Mouse (Mus musculus) thymus, adult 2 months (tissue): ENCODE measurements around the gene Adcy6. TPM values are rescaled to one million over a fixed set of nuclear protein-coding genes. Genes with fewer than 3 reads are reported as not detected.
A peak's percentile ranks its signal among the peaks of the same experiment; 100 is the strongest.

Source experiments
- DNase-seq: peaks from one replicate; pipeline ENCODE4 v3.0.0; 2021
- H3K27ac ChIP-seq: fragments of 200-500 bp; 2 replicates; pipeline ENCODE4 v1.5.1; 2012; ENCODE audit warnings: low read length, control low read depth; ENCODE audit not compliant: control insufficient read depth, insufficient read depth
- H3K27me3 ChIP-seq: fragments of 200-500 bp; 2 replicates; pipeline ENCODE4 v1.6.1; 2012; ENCODE audit warnings: mild to moderate bottlenecking, low read length, moderate library complexity, mixed read lengths; ENCODE audit not compliant: control insufficient read depth, insufficient read depth
- H3K36me3 ChIP-seq: fragments of 200-500 bp; 2 replicates; pipeline ENCODE4 v1.6.1; 2012; ENCODE audit warnings: mild to moderate bottlenecking, low read length, moderate library complexity; ENCODE audit not compliant: control insufficient read depth, insufficient read depth
- H3K4me1 ChIP-seq: fragments of 200-500 bp; replicated peaks from 2 replicates; pipeline ENCODE4 v1.6.1; 2012; ENCODE audit warnings: low read length; ENCODE audit not compliant: control insufficient read depth, insufficient read depth
- H3K4me3 ChIP-seq: fragments of 200-500 bp; 2 replicates; pipeline ENCODE4 v1.5.1; 2012; ENCODE audit warnings: mild to moderate bottlenecking, low read length, control low read depth, moderate library complexity; ENCODE audit not compliant: control insufficient read depth, insufficient read depth
- CTCF ChIP-seq: fragments of 200-500 bp; IDR thresholded peaks from 2 replicates; pipeline ENCODE4 v1.5.1; 2012; ENCODE audit warnings: mild to moderate bottlenecking, control low read depth, low read length, moderate library complexity, borderline replicate concordance; ENCODE audit not compliant: control insufficient read depth, poor library complexity, insufficient read depth; ENCODE audit errors: extremely low read depth
- POLR2A ChIP-seq: fragments of 200-500 bp; IDR thresholded peaks from 2 replicates; pipeline ENCODE4 v1.6.1; 2012; ENCODE audit warnings: mild to moderate bottlenecking, low read length, control low read depth, moderate library complexity; ENCODE audit not compliant: control insufficient read depth, poor library complexity, insufficient read depth; ENCODE audit errors: extremely low read depth
- WGBS: fragments of 180-500 bp; shearing (Covaris S2); methylation state at CpG from one replicate; pipeline ENCODE4 v1.1.7; 2018; 5-methylcytosine and 5-hydroxymethylcytosine counted together
- polyA plus RNA-seq: library from polyadenylated mRNA; depleted of rRNA; stranded (reverse); fragments of >200 nt; gene quantifications from 2 replicates; pipeline ENCODE4 v1.2.3, GENCODE M21; 2012; rRNA removed

Adcy6 gene
- polyA plus RNA-seq = 211 and 230 TPM in 2 replicates

DNA sequence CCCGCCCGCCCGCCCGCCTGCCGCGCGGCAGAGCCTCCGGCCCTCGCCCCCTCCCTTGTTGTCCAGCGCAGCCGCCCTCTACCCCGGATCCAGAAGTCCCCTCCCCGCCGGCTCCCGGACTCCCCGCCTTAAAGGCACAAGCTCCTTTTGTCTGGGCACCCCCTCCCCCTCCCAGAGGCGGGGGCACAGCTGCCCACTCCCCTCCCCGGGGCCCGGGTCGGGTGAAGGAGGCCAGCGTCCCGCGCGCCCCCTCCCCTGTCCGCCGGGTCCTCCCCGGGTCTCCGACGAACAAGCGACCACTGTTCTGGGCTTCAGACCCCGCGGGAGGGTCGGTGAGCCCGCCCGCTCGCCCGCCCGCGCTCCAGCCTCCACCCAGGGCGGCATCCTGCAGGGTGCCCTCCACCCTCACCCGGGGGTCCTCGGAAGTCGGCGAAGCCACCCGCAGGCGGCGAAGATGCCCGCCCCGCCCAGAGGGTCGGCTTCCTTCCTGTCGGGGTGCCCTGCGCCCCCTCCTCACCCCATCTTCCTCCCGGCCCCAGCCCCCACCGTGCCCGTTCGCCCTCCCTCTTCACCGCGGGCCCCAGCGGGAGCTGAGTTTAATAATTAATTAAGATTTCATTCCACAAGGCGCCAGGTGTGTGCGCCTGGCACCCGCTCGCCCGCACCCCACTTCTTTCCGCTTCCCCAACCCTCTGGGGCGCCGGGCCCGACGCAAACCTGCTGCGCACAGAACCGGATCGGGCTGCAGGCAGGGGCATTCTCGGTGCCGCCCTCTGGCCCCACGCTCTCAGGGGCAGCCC is at the start of gene Adcy6:
Gene Adcy6, minus strand, starts transcription at position 746 of the 800 bp plus-strand sequence.
- Histone ChIP-seq H3K27me3 (no peaks in the 10 kb centered on the region), H3K4me1 (peaks cover 25% of the 10 kb centered on the region), H3K27ac (peak within 1 kb of the TSS; percentile 45), H3K36me3 (no peaks in the 10 kb centered on the region; the same call in 1 of the 2 replicates), H3K4me3 (peak within 1 kb of the TSS; percentile 64)
- DNase-seq = peak; percentile 82
- WGBS = 1% methylated on average over 71 of the region's 75 CpGs
- TF ChIP-seq POLR2A (peak; percentile 51; the same call in 1 of the 2 replicates), CTCF (no peak; the same call in 1 of the 2 replicates)

DNA sequence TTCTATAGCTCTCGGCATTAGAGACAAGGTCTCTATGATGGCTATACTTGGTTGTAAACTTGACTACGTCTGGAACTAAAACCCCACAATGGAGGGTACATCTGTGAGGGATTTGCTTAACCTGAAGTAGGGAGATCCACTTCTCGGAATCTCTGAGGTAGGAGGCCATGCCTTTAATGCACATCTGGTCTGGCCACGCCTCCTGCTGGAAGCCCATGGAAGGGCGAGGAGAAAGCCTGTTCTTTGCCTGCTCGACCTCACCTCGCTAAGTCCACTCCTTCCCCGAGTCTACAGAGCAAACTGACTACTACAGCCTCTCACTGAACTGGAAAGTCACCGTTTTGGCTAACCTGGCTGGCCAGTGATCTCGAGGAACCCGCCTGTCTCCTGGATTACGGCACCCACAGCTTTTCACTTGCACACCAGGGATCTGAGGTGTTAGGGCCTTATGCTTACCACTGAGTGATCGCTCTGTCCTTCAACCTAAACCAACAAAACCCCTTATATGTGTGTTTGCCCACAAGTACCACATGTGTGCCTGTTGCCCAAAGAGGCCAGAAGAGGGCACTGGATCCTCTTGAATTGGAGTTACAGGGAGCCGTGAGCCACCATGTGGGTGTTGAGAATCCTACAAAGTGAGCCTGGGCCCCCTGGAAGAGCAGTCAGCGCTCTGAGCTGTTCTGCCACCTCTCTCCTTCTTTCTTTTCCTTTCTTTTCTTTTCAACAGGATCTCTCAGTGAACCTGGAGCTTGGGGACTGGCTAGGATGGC is 47.3 kb upstream of the Adcy6 start:
- no peaks in the 10 kb centered on the region for H3K27me3 ChIP-seq
- peaks cover 60% of the 10 kb centered on the region for H3K36me3 ChIP-seq
- no peak overlapping the region for H3K27ac ChIP-seq
- 92% methylated on average over 15 of the region's 15 CpGs for WGBS
- no peak for TF ChIP-seq CTCF
- TF ChIP-seq POLR2A = no peak
- H3K4me3 ChIP-seq = no peak overlapping the region
- DNase-seq = no peak
- H3K4me1 ChIP-seq = peaks cover 6% of the 10 kb centered on the region; the same call in 1 of the 2 replicates

DNA sequence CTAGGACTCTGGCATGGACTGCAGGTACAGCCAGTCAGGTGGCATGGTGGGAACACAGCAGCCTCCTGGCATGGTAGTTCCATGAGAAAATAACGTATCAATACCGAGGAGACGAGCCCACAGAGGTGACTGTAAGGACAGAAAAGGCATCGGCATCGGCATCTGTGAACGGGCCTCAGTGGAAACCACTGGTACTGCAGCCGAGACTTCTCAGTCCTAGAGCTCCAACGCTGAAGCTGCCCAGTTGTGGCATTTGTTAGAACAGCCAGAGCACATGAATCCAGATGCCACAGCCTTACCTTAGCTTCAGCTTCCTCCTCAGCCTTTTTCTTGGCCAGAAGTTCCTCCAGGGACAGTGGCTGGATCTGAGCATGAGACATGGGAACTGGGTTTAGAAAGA is 42.3 kb upstream of the Adcy6 start:
- H3K4me3 ChIP-seq = no peak overlapping the region
- DNase-seq = no peak
- H3K27me3 ChIP-seq = no peaks in the 10 kb centered on the region
- H3K4me1 ChIP-seq = no peaks in the 10 kb centered on the region
- peaks cover 94% of the 10 kb centered on the region for H3K36me3 ChIP-seq
- TF ChIP-seq POLR2A = no peak
- TF ChIP-seq CTCF = no peak
- over 99% methylated on average over 8 of the region's 8 CpGs for WGBS
- H3K27ac ChIP-seq = no peak overlapping the region

DNA sequence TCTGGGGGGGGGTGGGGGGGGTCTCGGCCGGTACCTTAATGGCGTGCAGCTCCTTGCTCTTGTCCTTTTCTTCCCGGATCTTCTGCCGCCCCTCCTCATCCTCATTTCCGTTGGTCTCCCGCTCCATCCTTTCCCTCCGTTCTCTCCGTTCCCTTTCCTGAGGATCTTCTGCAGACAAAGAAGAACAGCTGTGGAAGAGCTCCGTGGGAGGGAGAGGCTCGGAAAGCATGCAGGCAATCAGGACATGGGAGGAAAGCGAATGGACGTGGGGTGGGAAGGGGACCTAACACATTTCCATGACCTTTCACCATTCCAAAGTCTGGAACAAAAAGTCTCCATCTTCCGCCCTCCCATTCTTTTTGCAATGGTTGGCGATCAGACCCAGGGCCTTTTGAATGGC is 41.6 kb upstream of the Adcy6 start:
- DNase-seq = no peak
- no peak overlapping the region for H3K27ac ChIP-seq
- H3K36me3 ChIP-seq = peaks cover 94% of the 10 kb centered on the region
- H3K27me3 ChIP-seq = no peaks in the 10 kb centered on the region
- no peak overlapping the region for H3K4me3 ChIP-seq
- no peaks in the 10 kb centered on the region for H3K4me1 ChIP-seq
- 95% methylated on average over 15 of the region's 15 CpGs for WGBS
- TF ChIP-seq POLR2A (no peak), CTCF (no peak)

DNA sequence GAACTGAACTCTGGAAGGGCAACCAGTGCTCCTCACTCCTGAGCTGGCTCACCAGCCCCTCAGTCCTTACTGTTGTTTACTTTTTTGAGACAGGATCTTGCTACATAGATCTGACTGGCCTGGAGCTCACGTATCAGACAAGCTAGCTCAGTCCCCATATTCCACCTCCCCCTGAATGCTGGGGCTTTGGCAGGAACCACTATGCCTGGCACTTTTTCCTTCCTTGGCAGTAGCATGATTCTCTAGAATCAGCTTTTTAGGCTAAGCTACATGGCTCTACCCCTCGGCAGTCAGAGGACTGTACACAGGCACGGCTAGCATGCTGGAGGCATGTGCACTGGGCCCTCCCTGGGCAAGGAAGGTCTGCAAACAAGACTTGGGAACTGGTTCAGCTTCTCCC is 38.2 kb upstream of the Adcy6 start:
- H3K27ac ChIP-seq = no peak overlapping the region
- no peak for DNase-seq
- H3K27me3 ChIP-seq = no peaks in the 10 kb centered on the region
- 97% methylated on average over 3 of the region's 3 CpGs for WGBS
- peaks cover 84% of the 10 kb centered on the region for H3K36me3 ChIP-seq
- TF ChIP-seq POLR2A (no peak), CTCF (no peak)
- no peak overlapping the region for H3K4me3 ChIP-seq
- no peaks in the 10 kb centered on the region for H3K4me1 ChIP-seq

DNA sequence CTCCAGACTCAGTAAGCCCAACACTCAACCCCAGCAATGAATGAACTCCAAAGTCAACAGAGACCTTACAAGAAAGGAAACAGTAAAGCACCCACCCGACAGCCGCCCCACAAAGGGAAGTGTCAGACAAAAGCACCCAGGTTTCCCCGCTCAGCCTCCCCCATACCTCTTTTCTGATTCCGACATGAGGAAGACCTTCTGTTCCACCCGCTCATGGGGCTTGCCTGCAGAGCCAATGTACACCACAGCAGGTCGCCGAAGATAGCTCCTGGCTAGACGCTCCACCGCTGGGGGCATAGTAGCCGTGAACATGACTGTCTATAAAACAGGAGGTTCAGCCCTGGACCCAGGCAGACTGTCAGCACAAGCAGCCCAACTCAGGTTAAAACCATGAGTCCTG is 37.4 kb upstream of the Adcy6 start:
- DNase-seq = no peak
- H3K36me3 ChIP-seq = peaks cover 76% of the 10 kb centered on the region
- no peak for TF ChIP-seq CTCF
- TF ChIP-seq POLR2A = no peak
- no peak overlapping the region for H3K27ac ChIP-seq
- WGBS = 95% methylated on average over 10 of the region's 10 CpGs
- no peaks in the 10 kb centered on the region for H3K27me3 ChIP-seq
- no peak overlapping the region for H3K4me3 ChIP-seq
- no peaks in the 10 kb centered on the region for H3K4me1 ChIP-seq
